Mouse (Mus musculus) C2C12 (cell line): ENCODE measurements at regions not wholly inside any gene's neighbourhood (a gene's known extent, or its start where the extent isn't known, plus 50 kb on each side); places are given as distances from the start of the nearest gene placed in this dataset.

Source experiments
- H3K27me3 ChIP-seq: one replicate; pipeline ENCODE4 v1.6.1; 2011; ENCODE audit not compliant: control insufficient read depth, insufficient read depth, insufficient read length
- H3K36me3 ChIP-seq: one replicate; pipeline ENCODE4 v1.6.1; 2011; ENCODE audit not compliant: control insufficient read depth, insufficient read depth
- H3K4me3 ChIP-seq: one replicate; pipeline ENCODE4 v1.5.1; 2011; ENCODE audit warnings: mild to moderate bottlenecking, control low read depth; ENCODE audit not compliant: poor library complexity, insufficient read depth, severe bottlenecking
- H3K79me2 ChIP-seq: one replicate; pipeline ENCODE4 v1.6.1; 2011; ENCODE audit not compliant: control insufficient read depth, insufficient read depth
- H3K79me3 ChIP-seq: one replicate; pipeline ENCODE4 v1.6.1; 2011; ENCODE audit warnings: low read depth, control low read depth
- H3ac ChIP-seq: one replicate; pipeline ENCODE3; 2011; ENCODE audit warnings: low read depth; ENCODE audit not compliant: control insufficient read depth, insufficient read length
- CEBPB ChIP-seq: IDR thresholded peaks from one replicate; pipeline ENCODE4 v1.6.1; 2011; ENCODE audit warnings: low read depth, mild to moderate bottlenecking, control low read depth, moderate library complexity
- CTCF ChIP-seq: IDR thresholded peaks from one replicate; pipeline ENCODE4 v1.5.1; 2011; ENCODE audit not compliant: control insufficient read depth, insufficient read depth, insufficient read length
- FOSL1 ChIP-seq: IDR thresholded peaks from one replicate; pipeline ENCODE4 v1.8.0; 2011; ENCODE audit warnings: mild to moderate bottlenecking, low read length; ENCODE audit not compliant: poor library complexity, insufficient read depth, severe bottlenecking
- MAX ChIP-seq: IDR thresholded peaks from one replicate; pipeline ENCODE4 v1.6.1; 2011; ENCODE audit warnings: mild to moderate bottlenecking, control low read depth
- MYOD1 ChIP-seq: IDR thresholded peaks from one replicate; pipeline ENCODE4 v1.6.1; 2011; ENCODE audit warnings: low read depth; ENCODE audit not compliant: control insufficient read depth, insufficient read length
- MYOG ChIP-seq: IDR thresholded peaks from one replicate; pipeline ENCODE4 v1.6.1; 2011; ENCODE audit not compliant: control insufficient read depth, insufficient read length; ENCODE audit errors: extremely low read depth
- USF1 ChIP-seq: IDR thresholded peaks from one replicate; pipeline ENCODE4 v1.6.1; 2011; ENCODE audit warnings: low read depth, mild to moderate bottlenecking, control low read depth, moderate library complexity

GRCm38 (mm10) chr1:193558122-193558521, 188.0 kb upstream of the Camk1g start:
- TF ChIP-seq CEBPB, result no peak
- no peak for TF ChIP-seq USF1
- TF ChIP-seq FOSL1, result no peak
- TF ChIP-seq CTCF, result no peak
- TF ChIP-seq MYOG, result no peak

GRCm38 (mm10) chr1:193554731-193555130, 184.6 kb upstream of the Camk1g start:
- H3K79me2 ChIP-seq, result no peaks in the 10 kb centered on the region
- no peak overlapping the region for H3ac ChIP-seq
- no peak overlapping the region for H3K4me3 ChIP-seq
- H3K79me3 ChIP-seq, result no peaks in the 10 kb centered on the region
- no peaks in the 10 kb centered on the region for H3K36me3 ChIP-seq
- H3K27me3 ChIP-seq, result no peaks in the 10 kb centered on the region
- no peak for TF ChIP-seq FOSL1
- TF ChIP-seq CEBPB, result no peak
- TF ChIP-seq MYOD1, result no peak
- no peak for TF ChIP-seq MYOG
- no peak for TF ChIP-seq CTCF
- TF ChIP-seq USF1, result no peak
- no peak for TF ChIP-seq MAX

More at GRCm38 (mm10) chr1:193558122-193558521, 188.0 kb upstream of the Camk1g start:
- no peaks in the 10 kb centered on the region for H3K79me3 ChIP-seq
- no peaks in the 10 kb centered on the region for H3K36me3 ChIP-seq
- no peak overlapping the region for H3K4me3 ChIP-seq
- H3ac ChIP-seq, result no peak overlapping the region
- no peaks in the 10 kb centered on the region for H3K79me2 ChIP-seq
- H3K27me3 ChIP-seq, result no peaks in the 10 kb centered on the region

- Histone ChIP-seq H3K4me3 (no peak overlapping the region), H3K79me2 (no peaks in the 10 kb centered on the region), H3ac (no peak overlapping the region), H3K27me3 (no peaks in the 10 kb centered on the region), H3K36me3 (no peaks in the 10 kb centered on the region), H3K79me3 (no peaks in the 10 kb centered on the region)
- TF ChIP-seq CEBPB (no peak), MAX (no peak), FOSL1 (no peak), MYOG (no peak), USF1 (no peak), MYOD1 (no peak), CTCF (no peak)
Measured at GRCm38 (mm10) chr1:193552348-193552747, 182.2 kb upstream of the Camk1g start.

GRCm38 (mm10) chr1:193551340-193551739, 181.2 kb upstream of the Camk1g start:
- no peak overlapping the region for H3ac ChIP-seq
- H3K79me3 ChIP-seq, result no peaks in the 10 kb centered on the region
- no peaks in the 10 kb centered on the region for H3K36me3 ChIP-seq
- H3K4me3 ChIP-seq, result no peak overlapping the region
- TF ChIP-seq MYOD1 (no peak), FOSL1 (no peak), CEBPB (no peak), CTCF (no peak), USF1 (no peak), MYOG (no peak), MAX (no peak)
- H3K27me3 ChIP-seq, result no peaks in the 10 kb centered on the region
- H3K79me2 ChIP-seq, result no peaks in the 10 kb centered on the region

GRCm38 (mm10) chr1:193550761-193551160, 180.7 kb upstream of the Camk1g start:
- Histone ChIP-seq H3K27me3 (no peaks in the 10 kb centered on the region), H3K79me3 (no peaks in the 10 kb centered on the region), H3ac (no peak overlapping the region), H3K4me3 (no peak overlapping the region), H3K36me3 (no peaks in the 10 kb centered on the region), H3K79me2 (no peaks in the 10 kb centered on the region)
- TF ChIP-seq CEBPB (no peak), USF1 (no peak), FOSL1 (no peak), MYOG (no peak), MYOD1 (no peak), MAX (no peak), CTCF (no peak)

- TF ChIP-seq MAX (no peak), CTCF (no peak), FOSL1 (no peak), MYOD1 (no peak), CEBPB (no peak), MYOG (no peak), USF1 (no peak)
- H3K79me3 ChIP-seq, result no peaks in the 10 kb centered on the region
- no peak overlapping the region for H3K4me3 ChIP-seq
- no peaks in the 10 kb centered on the region for H3K27me3 ChIP-seq
- no peak overlapping the region for H3ac ChIP-seq
- no peaks in the 10 kb centered on the region for H3K36me3 ChIP-seq
- no peaks in the 10 kb centered on the region for H3K79me2 ChIP-seq
Measured at GRCm38 (mm10) chr1:193547356-193547755, 177.3 kb upstream of the Camk1g start.
